Mouse (Mus musculus): ENCODE results near the gene Arhgap33.

GRCm38 (mm10) chr7:30490251-30490956 lies 44.5 kb downstream of the Arhgap33 start:
- peak; percentile 72; the same call in 1 of the 2 replicates for TF ChIP-seq CTCF (IDR thresholded peaks at IDR 0.05; ENCODE audit: borderline replicate concordance, extremely low read depth, insufficient read depth, insufficient read length)
- TF ChIP-seq POLR2A (IDR thresholded peaks at IDR 0.05; ENCODE audit: borderline replicate concordance, extremely low read depth, insufficient read depth, insufficient read length, poor library complexity, severe bottlenecking) = no peak
